Mouse (Mus musculus) heart, embryonic 14.5 days (tissue): ENCODE results near the gene Ndc1. TPM values are rescaled to one million over a fixed set of nuclear protein-coding genes. Genes with fewer than 3 reads are reported as not detected.
"Not testable (repeated sequence)": the region's sequence is repeated elsewhere in the genome, so short reads cannot be mapped to it uniquely, and the experiment has no call there.

ENCODE experiments used
- ATAC-seq: fragments of 200-750 bp; cut with Nextera tagmentation; 2 replicates; pipeline ENCODE4 v1.8.0; 2017; ENCODE audit warnings: low read depth, moderate TSS enrichment; ENCODE audit not compliant: insufficient number of reproducible peaks, insufficient read depth, low FRiP score
- H3K27ac ChIP-seq, 2 experiments: fragments of 200-500 bp in 1 of 2; fragments of 300-500 bp in 1 of 2; sonication (generic) in 1 of 2; replicated peaks in 1 of 2; 2 replicates each; pipeline ENCODE4 v1.5.1; 2012 to 2014; ENCODE audit warnings: low read depth in 2 of 2, low read length in 2 of 2, control low read depth in 1 of 2, mild to moderate bottlenecking in 1 of 2, mixed read lengths in 1 of 2; ENCODE audit not compliant: control insufficient read depth in 1 of 2, insufficient read depth in 1 of 2
- H3K27me3 ChIP-seq: fragments of 300-500 bp; sonication (generic); 2 replicates; pipeline ENCODE4 v1.6.1; 2014; ENCODE audit warnings: mild to moderate bottlenecking, low read length, control low read depth; ENCODE audit not compliant: control insufficient read depth, insufficient read depth
- H3K36me3 ChIP-seq: fragments of 300-500 bp; sonication (generic); 2 replicates; pipeline ENCODE4 v1.6.1; 2014; ENCODE audit warnings: mild to moderate bottlenecking, control low read depth, low read length, mixed read lengths; ENCODE audit not compliant: control insufficient read depth, insufficient read depth
- H3K4me1 ChIP-seq, 2 experiments: fragments of 200-500 bp in 1 of 2; fragments of 300-500 bp in 1 of 2; sonication (generic) in 1 of 2; 2 replicates each; pipeline ENCODE4 v1.6.1; 2012 to 2014; ENCODE audit warnings: low read length in 2 of 2, control low read depth in 1 of 2, mixed read lengths in 1 of 2; ENCODE audit not compliant: control insufficient read depth in 2 of 2, insufficient read depth in 2 of 2
- H3K4me2 ChIP-seq: fragments of 300-500 bp; sonication (generic); 2 replicates; pipeline ENCODE4 v1.6.1; 2014; ENCODE audit warnings: mild to moderate bottlenecking, low read length
- H3K4me3 ChIP-seq, 2 experiments: fragments of 200-500 bp in 1 of 2; fragments of 300-500 bp in 1 of 2; sonication (generic) in 1 of 2; 2 replicates each; pipeline ENCODE4 v1.5.1; 2012 to 2014; ENCODE audit warnings: low read length in 2 of 2, mild to moderate bottlenecking in 2 of 2, control low read depth in 1 of 2, low read depth in 1 of 2, moderate library complexity in 1 of 2; ENCODE audit not compliant: control insufficient read depth in 1 of 2, insufficient read depth in 1 of 2
- H3K9ac ChIP-seq: fragments of 300-500 bp; sonication (generic); 2 replicates; pipeline ENCODE4 v1.6.1; 2014; ENCODE audit warnings: mild to moderate bottlenecking, low read length
- H3K9me3 ChIP-seq: fragments of 300-500 bp; sonication (generic); 2 replicates; pipeline ENCODE4 v1.6.1; 2016; ENCODE audit warnings: low read length, control low read depth; ENCODE audit not compliant: control insufficient read depth
- WGBS: fragments of 180-500 bp; shearing (Covaris S2); extraction: QIAGEN DNeasy Blood & Tissue Kit; methylation state at CpG from one replicate; pipeline ENCODE4 v1.1.7; 2014; 5-methylcytosine and 5-hydroxymethylcytosine counted together
- polyA plus RNA-seq: library from polyadenylated mRNA; unstranded; fragments of >200 nt; fragmentation: Nextera tagmentation; extraction: Ambion mirVana; gene quantifications from 2 replicates; pipeline ENCODE4 v1.2.1, GENCODE M21; 2014

Ndc1 gene
- polyA plus RNA-seq, 1 experiment from 2014 or later = 24.2 TPM

DNA sequence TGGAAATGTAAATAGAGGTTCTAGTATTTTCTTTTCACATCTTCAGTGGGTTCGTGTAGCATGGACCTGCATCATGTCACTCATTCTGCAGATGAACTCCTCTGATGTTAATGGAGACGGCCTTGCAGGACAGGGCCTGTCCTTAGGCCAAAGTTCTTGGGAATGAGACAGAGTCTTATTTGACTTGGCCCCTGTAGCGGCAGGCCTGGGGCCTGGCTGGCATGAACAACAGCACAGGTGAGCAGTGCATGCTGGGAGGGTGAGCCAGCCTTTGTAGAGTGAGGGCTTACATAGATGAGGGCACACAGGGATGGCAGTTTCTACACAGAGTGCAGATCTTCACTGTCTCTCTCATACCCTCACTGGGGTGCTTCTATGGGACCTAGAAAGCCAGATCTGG is 14.0 kb upstream of the Ndc1 start:
- Histone ChIP-seq H3K4me2 (no peak overlapping the region), H3K4me1 (peaks cover 0 to 3% of the 10 kb centered on the region in 2 experiments; a peak in 1 of 4 replicates), H3K27me3 (no peaks in the 10 kb centered on the region), H3K9ac (no peak overlapping the region), H3K9me3 (no peaks in the 10 kb centered on the region), H3K36me3 (peaks cover 17% of the 10 kb centered on the region; the same call in 1 of the 2 replicates), H3K27ac (no peak overlapping the region), H3K4me3 (no peak overlapping the region)
- 83% methylated on average over 3 of the region's 3 CpGs for WGBS
- no peak for ATAC-seq

DNA sequence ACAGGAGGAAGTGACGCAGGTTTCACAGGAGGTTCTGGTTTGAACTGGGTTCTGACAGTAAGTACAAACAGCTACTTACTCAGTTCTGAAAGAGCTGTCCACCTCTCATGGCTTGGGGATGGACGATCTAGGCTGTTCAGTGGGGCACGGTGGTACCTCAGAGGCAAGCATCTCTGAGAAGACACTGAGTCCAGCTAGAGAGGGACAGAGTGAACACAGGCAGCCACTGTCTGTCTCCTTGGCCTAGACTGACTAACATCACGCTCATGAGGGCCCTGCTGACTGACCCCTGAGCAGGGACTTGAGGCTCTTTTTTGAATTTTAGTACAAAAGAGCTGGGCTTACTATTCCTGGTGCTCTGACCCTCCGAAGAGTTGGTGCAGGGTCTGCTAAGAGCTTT is 13.5 kb upstream of the Ndc1 start:
- ATAC-seq = no peak
- no peaks in the 10 kb centered on the region for H3K4me1 ChIP-seq

DNA sequence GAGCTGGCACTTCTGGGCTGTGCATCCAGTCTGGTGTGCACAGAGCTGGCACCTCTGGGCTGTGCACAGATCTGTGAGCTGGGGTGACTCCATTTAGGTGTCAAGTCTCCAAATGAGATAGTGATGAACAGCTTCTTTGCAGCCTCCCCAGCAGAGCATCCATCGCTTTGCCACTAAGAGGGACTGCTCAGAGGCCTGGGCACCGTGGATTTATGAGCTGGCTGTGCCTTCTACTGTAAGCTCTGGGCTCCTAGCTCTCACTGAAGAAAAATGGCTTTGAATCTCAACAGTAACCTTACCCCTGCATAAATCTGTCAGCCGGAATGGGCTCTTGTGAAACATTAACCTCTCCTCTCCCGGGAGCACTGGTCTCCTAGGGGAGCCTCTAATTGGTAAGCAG is 13.0 kb upstream of the Ndc1 start:
- no peak overlapping the region for H3K4me2 ChIP-seq
- H3K4me1 ChIP-seq = no peaks in the 10 kb centered on the region
- no peaks in the 10 kb centered on the region for H3K9me3 ChIP-seq
- no peak overlapping the region for H3K9ac ChIP-seq
- no peak overlapping the region for H3K27ac ChIP-seq
- peaks cover 17% of the 10 kb centered on the region; the same call in 1 of the 2 replicates for H3K36me3 ChIP-seq
- 57% methylated on average over 4 of the region's 4 CpGs for WGBS
- no peaks in the 10 kb centered on the region for H3K27me3 ChIP-seq
- H3K4me3 ChIP-seq = no peak overlapping the region
- no peak for ATAC-seq

More for the DNA sequence above, 13.5 kb upstream of the Ndc1 start:
- Histone ChIP-seq H3K4me2 (no peak overlapping the region), H3K4me3 (no peak overlapping the region), H3K27me3 (no peaks in the 10 kb centered on the region), H3K36me3 (peaks cover 17% of the 10 kb centered on the region; the same call in 1 of the 2 replicates), H3K27ac (no peak overlapping the region), H3K9ac (no peak overlapping the region), H3K9me3 (no peaks in the 10 kb centered on the region)
- WGBS = 84% methylated on average over 5 of the region's 5 CpGs

DNA sequence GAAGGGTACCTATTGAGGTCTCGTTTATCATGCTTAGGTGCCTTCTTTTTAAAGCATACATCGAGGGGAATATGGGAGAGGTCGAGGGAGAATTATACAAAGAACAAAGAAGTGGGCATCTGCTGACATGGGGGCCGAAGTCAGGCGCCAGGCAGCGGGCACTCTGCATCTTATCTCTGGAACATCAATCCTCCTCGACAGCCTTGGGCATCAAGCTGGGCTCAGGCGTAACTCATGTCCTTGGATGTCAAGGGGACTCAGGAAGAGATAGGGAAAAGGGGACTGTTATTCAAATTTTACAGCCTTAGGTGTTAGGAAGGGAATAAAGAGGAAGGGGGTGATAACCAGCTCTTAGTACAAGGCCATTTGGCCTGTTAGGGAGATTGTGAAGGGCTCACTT is 10.4 kb upstream of the Ndc1 start:
- H3K4me3 ChIP-seq, ATAC-seq, H3K4me1 ChIP-seq, H3K36me3 ChIP-seq, H3K4me2 ChIP-seq, H3K27ac ChIP-seq, H3K9ac ChIP-seq, H3K27me3 ChIP-seq, H3K9me3 ChIP-seq: not testable (repeated sequence)
- WGBS = 58% methylated on average over 8 of the region's 8 CpGs

DNA sequence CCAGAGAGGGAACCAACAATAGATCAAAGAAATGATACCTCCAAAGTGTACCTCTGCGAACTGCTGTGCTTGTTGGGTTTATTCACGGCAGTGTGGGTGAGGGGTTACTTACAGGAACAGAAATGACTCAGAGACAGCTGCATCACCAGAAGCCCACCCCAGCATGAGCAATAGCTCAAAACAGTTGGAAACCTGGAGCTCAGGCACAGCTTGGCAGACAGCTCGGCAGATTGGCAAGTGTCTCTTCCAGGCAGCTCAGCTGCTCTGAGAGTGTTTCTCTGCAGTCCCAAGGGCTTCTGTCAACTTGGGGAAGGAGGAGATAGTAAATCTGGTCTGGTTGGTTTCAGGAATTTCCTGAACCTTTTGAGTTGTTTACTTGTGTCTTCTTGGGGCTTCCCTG is 9.1 kb upstream of the Ndc1 start:
- no peak for ATAC-seq
- Histone ChIP-seq H3K36me3 (peaks cover 7% of the 10 kb centered on the region; the same call in 1 of the 2 replicates), H3K9me3 (no peaks in the 10 kb centered on the region), H3K4me1 (no peaks in the 10 kb centered on the region), H3K27ac (no peak overlapping the region), H3K9ac (no peak overlapping the region), H3K4me3 (no peak overlapping the region), H3K27me3 (no peaks in the 10 kb centered on the region), H3K4me2 (no peak overlapping the region)
- 93% methylated on average over 3 of the region's 3 CpGs for WGBS

DNA sequence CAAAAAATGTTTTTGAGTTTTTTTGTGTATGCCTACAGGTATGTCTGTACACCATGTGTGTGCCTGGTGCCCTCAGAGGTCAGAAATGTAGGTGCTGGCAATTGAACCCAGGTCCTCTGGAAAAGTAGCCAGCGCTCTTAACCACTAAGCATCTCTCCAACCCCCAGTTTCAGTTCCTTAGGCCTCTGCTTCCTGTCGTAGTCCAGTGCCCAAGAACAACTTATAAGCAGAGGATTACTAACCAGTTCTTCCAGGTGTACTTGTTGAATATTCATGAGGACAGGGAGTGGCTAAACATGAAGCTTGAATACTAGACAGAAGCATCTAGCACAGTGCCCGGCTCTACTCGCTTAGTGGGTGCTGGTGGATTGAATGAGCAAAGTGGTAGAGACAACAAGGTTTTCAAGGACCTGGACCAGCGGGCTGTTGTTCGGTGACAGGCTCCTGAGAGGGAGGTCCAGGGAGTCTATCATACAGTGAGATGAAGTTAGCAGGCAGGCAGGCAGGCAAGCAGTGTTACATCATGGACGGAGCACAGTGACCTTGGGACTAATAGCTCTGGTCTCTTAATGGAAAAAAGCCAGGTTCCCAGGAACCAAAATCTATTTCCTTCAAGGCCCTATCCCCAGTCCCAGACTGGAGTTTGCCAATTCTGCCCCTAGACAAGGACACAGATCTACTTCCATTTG is 7.0 kb upstream of the Ndc1 start:
- Histone ChIP-seq H3K4me1 (no peaks in the 10 kb centered on the region), H3K4me3 (no peak overlapping the region), H3K36me3 (peaks cover 7% of the 10 kb centered on the region; the same call in 1 of the 2 replicates), H3K27ac (no peak overlapping the region), H3K4me2 (no peak overlapping the region), H3K9me3 (no peaks in the 10 kb centered on the region), H3K9ac (no peak overlapping the region), H3K27me3 (no peaks in the 10 kb centered on the region)
- no peak for ATAC-seq
- 80% methylated on average over 7 of the region's 7 CpGs for WGBS

DNA sequence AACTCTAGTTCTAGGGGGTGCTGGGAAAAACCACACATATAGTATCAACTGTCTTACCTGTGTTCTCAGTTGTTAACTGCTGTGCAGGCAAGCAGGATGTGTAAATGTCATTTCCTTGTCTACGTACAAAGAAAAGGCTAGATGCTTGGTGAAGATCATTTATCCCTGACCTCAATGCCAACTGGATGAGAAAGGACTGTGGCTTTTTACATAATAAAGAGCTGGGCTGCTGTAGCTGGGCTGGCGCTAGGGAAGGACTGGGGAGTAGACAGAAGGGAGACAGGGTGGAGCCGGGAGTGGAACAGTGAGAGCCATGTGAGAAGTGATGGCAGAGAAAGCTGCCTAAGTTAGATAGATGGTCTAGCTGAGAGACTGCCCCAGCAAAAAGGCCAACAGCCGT is 4.8 kb upstream of the Ndc1 start:
- H3K9me3 ChIP-seq = no peaks in the 10 kb centered on the region
- no peak for ATAC-seq
- no peak overlapping the region for H3K9ac ChIP-seq
- WGBS = 71% methylated on average over 4 of the region's 4 CpGs
- H3K4me3 ChIP-seq = no peak overlapping the region
- H3K27ac ChIP-seq = no peak overlapping the region
- no peak overlapping the region for H3K4me2 ChIP-seq
- H3K4me1 ChIP-seq = no peaks in the 10 kb centered on the region
- no peaks in the 10 kb centered on the region for H3K27me3 ChIP-seq
- peaks cover 7% of the 10 kb centered on the region; the same call in 1 of the 2 replicates for H3K36me3 ChIP-seq

DNA sequence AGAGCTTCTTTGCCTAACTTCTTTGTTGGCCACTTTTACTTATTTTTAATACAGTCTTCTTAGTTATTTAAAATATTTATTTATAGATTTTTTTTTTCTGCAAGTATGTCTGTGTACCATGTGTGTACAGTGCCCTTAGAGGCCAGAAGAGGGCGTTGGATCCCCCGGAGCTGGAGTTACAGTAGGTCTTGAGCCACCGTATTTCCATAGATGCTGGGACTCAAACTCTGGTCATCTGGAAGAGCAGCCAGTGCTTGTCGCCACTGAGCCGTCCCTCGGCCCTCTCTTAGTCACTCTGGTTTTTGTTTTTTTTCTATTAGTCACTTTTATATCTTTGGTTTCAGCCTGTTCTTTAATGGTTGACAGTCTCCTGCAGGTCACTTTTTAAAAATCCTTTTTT is 4.0 kb upstream of the Ndc1 start:
- H3K4me3 ChIP-seq = no peak overlapping the region
- no peak for ATAC-seq
- WGBS = 75% methylated on average over 6 of the region's 6 CpGs

More for the DNA sequence above, 4.0 kb upstream of the Ndc1 start:
- Histone ChIP-seq H3K9ac (no peak overlapping the region), H3K4me1 (peaks cover 0 to 3% of the 10 kb centered on the region in 2 experiments; a peak in 1 of 4 replicates), H3K4me2 (no peak overlapping the region), H3K9me3 (no peaks in the 10 kb centered on the region), H3K27me3 (no peaks in the 10 kb centered on the region), H3K27ac (no peak overlapping the region), H3K36me3 (peaks cover 5% of the 10 kb centered on the region; the same call in 1 of the 2 replicates)
